Mouse (Mus musculus) megakaryocyte, embryonic 14.5 days (primary cell): ENCODE measurements at regions not wholly inside any gene's neighbourhood (a gene's known extent, or its start where the extent isn't known, plus 50 kb on each side); places are given as distances from the start of the nearest gene placed in this dataset.

Source experiments
- FLI1 ChIP-seq: IDR thresholded peaks from 2 replicates; pipeline ENCODE4 v1.6.1; 2012; ENCODE audit warnings: low read length, inconsistent platforms, mixed read lengths
- GATA1 ChIP-seq: IDR thresholded peaks from 3 replicates; pipeline ENCODE4 v1.6.1; 2012; ENCODE audit warnings: mixed read lengths, low read length, inconsistent platforms, borderline replicate concordance

DNA sequence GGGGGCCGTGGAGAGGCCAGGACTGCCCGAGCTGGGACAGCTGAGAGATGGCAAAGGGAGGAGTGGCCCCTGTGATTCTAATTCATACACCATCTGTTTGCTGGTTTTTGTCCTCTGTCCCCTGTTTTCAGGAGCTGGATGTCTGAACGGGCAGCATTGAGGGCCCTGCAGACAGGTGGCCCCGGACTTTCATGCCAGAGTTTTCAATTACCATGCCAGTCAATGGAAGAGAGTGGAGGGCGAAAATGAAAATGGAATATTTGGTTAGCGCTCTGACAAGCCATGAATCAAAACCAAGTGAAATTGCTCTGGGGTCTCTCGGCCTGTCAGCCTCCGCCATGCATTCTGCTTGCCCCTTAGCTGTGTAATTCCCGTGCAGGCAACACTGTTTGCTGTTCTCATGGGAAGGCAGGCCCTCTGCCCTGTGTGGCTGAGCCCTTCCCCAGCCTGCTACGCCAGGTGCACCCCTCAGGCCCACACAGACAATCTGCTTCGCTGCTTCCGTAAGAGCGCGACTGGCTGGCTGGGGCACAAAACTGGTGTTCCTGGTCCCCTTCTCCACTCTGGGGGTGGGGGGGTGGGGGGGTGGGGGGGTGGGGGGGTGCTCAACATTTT, 127.9 kb upstream of the 9630041A04Rik start:
- TF ChIP-seq GATA1 (no peak), FLI1 (no peak)
